Mouse (Mus musculus) lung, adult 2 months (tissue): Measurements from ENCODE around the gene Gm6309.

ENCODE experiments used
- CTCF ChIP-seq: fragments of 200-500 bp; IDR thresholded peaks from 2 replicates; pipeline ENCODE4 v1.5.1; 2011; ENCODE audit warnings: mild to moderate bottlenecking, low read length, control low read depth; ENCODE audit not compliant: insufficient read depth
- POLR2A ChIP-seq: fragments of 200-500 bp; IDR thresholded peaks from 2 replicates; pipeline ENCODE4 v1.6.1; 2011; ENCODE audit warnings: low read depth, mild to moderate bottlenecking, control low read depth, low read length, borderline replicate concordance; ENCODE audit errors: extremely low read depth

GRCm38 (mm10) chr5:146150454-146150853, 20.1 kb downstream of the Gm6309 start:
- TF ChIP-seq CTCF (no peak), POLR2A (no peak)
